In the genomic region with DNA sequence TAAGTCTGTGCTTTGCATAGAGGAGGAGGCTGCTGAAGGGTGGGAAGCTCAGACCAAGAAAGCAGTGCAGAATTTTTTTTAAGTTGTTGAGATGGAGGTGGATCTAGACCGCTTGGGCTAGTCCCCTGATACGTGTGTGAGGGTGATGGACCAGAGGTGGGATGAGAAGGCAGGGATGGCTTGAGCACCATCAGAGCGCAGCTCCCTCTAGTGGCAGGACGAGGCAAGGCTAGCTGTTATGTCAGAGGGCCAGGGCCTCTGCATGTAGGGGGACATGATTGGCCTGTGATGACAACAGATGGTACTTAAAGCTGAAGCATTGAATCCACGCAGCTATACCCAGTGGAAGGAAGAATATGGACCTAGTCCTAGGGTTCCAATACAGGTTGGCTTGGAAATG, we compare ENCODE assay signal across 9 mouse cellular contexts. TPM values are rescaled to one million over a fixed set of nuclear protein-coding genes. Genes with fewer than 3 reads are reported as not detected.
DNase-seq lines count a peak whose midpoint lies in the region; TF ChIP-seq lines count a peak whose summit lies in the region.
"Had no signal": no experiment of that assay in that cellular context is flagged by ENCODE, and none has a peak within 500 bp of the region (broad histone marks: within the 10 kb centered on the region; RNA-seq: fewer than 3 reads in every experiment).

No protein-coding gene starts in this region.

- 71% methylated on average over 5 of the region's 5 CpGs for WGBS in olfactory bulb, adult 2 months

- peaks cover 0 to 2% of the 10 kb centered on the region in 2 experiments; a peak in 2 of 4 replicates for H3K36me3 ChIP-seq in MEL (ENCODE audit: control insufficient read depth in 1 of 2, insufficient read depth in 2 of 2, low read length in 2 of 2)

- H3K9me3 ChIP-seq in MEL (replicated peaks; ENCODE audit: insufficient read depth, low read length) = no peaks in the 10 kb centered on the region
- H3K9me3 ChIP-seq: heart, embryonic 13.5 days had no signal

- TF ChIP-seq RAD21 in MEL (IDR thresholded peaks at IDR 0.05; ENCODE audit: low read depth, low read length) = no peak; the same call in 1 of the 2 replicates

- DNase-seq in layer of hippocampus, adult 2 months (ENCODE audit: low spot score in 2 of 2) = no peak
- no peak for DNase-seq in layer of hippocampus, postnatal 36 days
- peak; percentile 59 for DNase-seq in MEL (ENCODE audit: low read depth, low spot score)
- no peak for DNase-seq in brain, embryonic 14.5 days (ENCODE audit: low read depth)
- peak; percentile 58 to 73 for DNase-seq in kidney, postnatal 25 days
- no peak for DNase-seq in frontal cortex, postnatal 10 days (ENCODE audit: low spot score in 2 of 2)
- DNase-seq in layer of hippocampus, adult 9-10 months (ENCODE audit: low spot score) = no peak

- TF ChIP-seq POLR2A in MEL (IDR thresholded peaks at IDR 0.05; ENCODE audit: control insufficient read depth in 1 of 2, insufficient read depth in 1 of 2, low read depth in 1 of 2, low read length in 2 of 2, poor library complexity in 1 of 2) = no peak
- TF ChIP-seq POLR2A in brain, embryonic 14.5 days (IDR thresholded peaks at IDR 0.05; ENCODE audit: borderline replicate concordance, extremely low read depth, insufficient read depth, insufficient read length, poor library complexity, severe bottlenecking) = no peak
- no peak for TF ChIP-seq POLR2A in olfactory bulb, adult 2 months (IDR thresholded peaks at IDR 0.05; ENCODE audit: insufficient read depth, low read depth, low read length)

- H3K4me3 ChIP-seq in layer of hippocampus, adult 2 months = no peak overlapping the region
- no peak overlapping the region for H3K4me3 ChIP-seq in MEL (ENCODE audit: control insufficient read depth in 1 of 2, insufficient read depth in 1 of 2, low read depth in 2 of 2, low read length in 2 of 2)
- H3K4me3 ChIP-seq in olfactory bulb, adult 2 months (ENCODE audit: insufficient read depth, low read depth, low read length) = no peak overlapping the region
- H3K4me3 ChIP-seq: heart, embryonic 13.5 days had no signal

- no peak for TF ChIP-seq EP300 in MEL (IDR thresholded peaks at IDR 0.05; ENCODE audit: low read depth in 1 of 2, low read length in 2 of 2)

- H3K4me1 ChIP-seq in MEL (ENCODE audit: control insufficient read depth in 1 of 2, insufficient read depth in 2 of 2, low read length in 2 of 2) = peaks cover 0 to 12% of the 10 kb centered on the region in 2 experiments; a peak in 3 of 4 replicates
- H3K4me1 ChIP-seq in olfactory bulb, adult 2 months (ENCODE audit: control insufficient read depth, insufficient read depth, low read length) = peaks cover 7% of the 10 kb centered on the region

- H3K9ac ChIP-seq in MEL (ENCODE audit: control insufficient read depth, low read depth, low read length, poor library complexity, severe bottlenecking) = no peak overlapping the region
- H3K9ac ChIP-seq: heart, embryonic 13.5 days had no signal

- peak; percentile 80 for TF ChIP-seq CTCF in layer of hippocampus, adult 2 months (conservative IDR thresholded peaks at IDR 0.05)
- peak; percentile 65 to 91 (median 80) for TF ChIP-seq CTCF in MEL (IDR thresholded peaks at IDR 0.05 in 2 of 3, conservative IDR thresholded peaks at IDR 0.05 in 1 of 3; ENCODE audit: control insufficient read depth in 1 of 3, insufficient read depth in 1 of 3, low read depth in 2 of 3, low read length in 3 of 3, poor library complexity in 1 of 3, severe bottlenecking in 1 of 3)
- TF ChIP-seq CTCF in brain, embryonic 14.5 days (IDR thresholded peaks at IDR 0.05; ENCODE audit: borderline replicate concordance, extremely low read depth, insufficient read depth, insufficient read length) = peak; percentile 59
- 0 out of 2 replicates have a peak, but pooled peaks have one; percentile 26 for TF ChIP-seq CTCF in olfactory bulb, adult 2 months (IDR thresholded peaks at IDR 0.05; ENCODE audit: insufficient read depth, low read depth, low read length)

- H3K27me3 ChIP-seq in MEL (ENCODE audit: control insufficient read depth in 1 of 2, insufficient read depth in 2 of 2, low read length in 2 of 2) = no peaks in the 10 kb centered on the region
- H3K27me3 ChIP-seq: heart, embryonic 13.5 days had no signal

- no peaks in the 10 kb centered on the region for H3K79me2 ChIP-seq in MEL (ENCODE audit: control insufficient read depth, insufficient read depth, low read length, poor library complexity)

- H3K27ac ChIP-seq in layer of hippocampus, adult 2 months = no peak overlapping the region
- H3K27ac ChIP-seq in MEL (ENCODE audit: control insufficient read depth, low read depth, low read length) = no peak overlapping the region
- H3K27ac ChIP-seq in olfactory bulb, adult 2 months (ENCODE audit: insufficient read depth, low read depth, low read length) = no peak overlapping the region
- H3K27ac ChIP-seq: heart, embryonic 13.5 days had no signal

TF ChIP-seq in MEL, 35 proteins besides CTCF, POLR2A, EP300 and RAD21:
- TF ChIP-seq USF1 (IDR thresholded peaks at IDR 0.05; ENCODE audit: low read depth, low read length) (no peak), SMC3 (IDR thresholded peaks at IDR 0.05; ENCODE audit: low read depth, low read length) (0 out of 2 replicates have a peak, but pooled peaks have one; percentile 26)

RNA-seq across cellular contexts. Expression of a gene that starts 7.6 kb away (rescaled TPM):
- 10 to 100 TPM; 31.4 to 31.8 TPM for total RNA-seq in layer of hippocampus, adult 2 months (2021)
- total RNA-seq in layer of hippocampus, postnatal 36 days (2021) = 10 to 100 TPM; 33.2 to 33.6 TPM
- 40.7 and 48.0 TPM in 2 replicates for total RNA-seq in MEL (2012; rRNA removed)
- 10 to 100 TPM in 1 of 2 experiments, not detected in 1; 29.7 TPM for polyA plus RNA-seq in MEL (2012; ENCODE audit: insufficient read depth in 1 of 2, insufficient read length in 2 of 2, low read depth in 1 of 2, low replicate concordance in 2 of 2, missing spikeins in 1 of 2)
- polyA plus RNA-seq in brain, embryonic 14.5 days (2012; rRNA removed) = 41.6 and 46.9 TPM in 2 replicates
- polyA plus RNA-seq in olfactory bulb, adult 2 months (2012; ENCODE audit: insufficient read depth, insufficient read length, low replicate concordance, missing spikeins) = not detected in 2 replicates

Comparison
In these comparisons a context has a peak if more than half of its experiments do, and no peak if none do; other contexts are left out.
1. DNase-seq: peak in MEL (single experiment) and kidney, postnatal 25 days (2 of 2); none in layer of hippocampus, adult 2 months (0 of 2), layer of hippocampus, postnatal 36 days (0 of 2), brain, embryonic 14.5 days (single experiment), frontal cortex, postnatal 10 days (0 of 2) and layer of hippocampus, adult 9-10 months (single experiment).
2. CTCF ChIP-seq: peak in every context shown above with its lines; median percentile 80 in layer of hippocampus, adult 2 months; 80 in MEL; 59 in brain, embryonic 14.5 days; 26 in olfactory bulb, adult 2 months.